Mouse (Mus musculus): ENCODE results near the gene Cdh23.
A peak's percentile ranks its signal among the peaks of the same experiment; 100 is the strongest.

DNA sequence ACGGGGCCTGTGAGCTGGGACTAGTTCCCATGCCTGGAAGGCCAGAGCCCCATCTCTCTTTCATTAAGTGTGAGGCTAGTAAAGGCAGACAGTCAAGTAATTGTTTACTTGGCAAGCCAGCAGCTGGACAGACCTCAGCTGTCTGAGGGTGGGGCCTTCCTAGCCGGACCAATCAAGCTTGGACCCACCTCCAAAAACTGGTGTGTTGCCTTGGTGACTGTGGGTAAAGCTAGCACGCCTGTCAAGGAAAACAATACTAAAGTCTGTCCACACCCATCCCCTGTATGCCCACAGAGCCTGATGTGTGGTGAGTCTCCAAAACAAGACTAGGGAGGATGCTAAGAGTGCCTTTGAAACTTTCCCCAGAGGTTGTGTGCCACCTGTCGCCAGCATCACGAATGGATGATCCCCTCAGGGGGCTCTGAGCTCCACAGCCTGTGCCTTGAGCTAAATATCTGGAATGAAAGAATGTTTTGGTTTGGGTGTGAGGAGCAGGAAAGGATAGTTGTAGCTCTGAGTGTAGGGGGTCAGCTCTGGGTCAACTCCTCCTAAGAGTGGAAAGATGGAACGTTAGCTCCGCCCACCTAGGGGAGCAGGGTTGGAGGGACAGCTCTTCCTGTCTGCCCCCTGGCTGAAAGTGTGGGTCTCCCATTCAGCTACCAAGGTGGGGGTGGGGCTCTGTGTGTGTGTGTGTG lies 344.4 kb downstream of the Cdh23 start:
- TF ChIP-seq CTCF (IDR thresholded peaks at IDR 0.05) (no peak; the same call in 1 of the 2 replicates), EP300 (IDR thresholded peaks at IDR 0.05) (peak; percentile 62; the same call in 1 of the 2 replicates)

Measured in lung, postnatal 0 days (tissue).